Mouse (Mus musculus) olfactory bulb, adult 2 months (tissue): ENCODE results near the gene Rdm1.

Experiments
- CTCF ChIP-seq: fragments of 200-500 bp; IDR thresholded peaks from 2 replicates; pipeline ENCODE4 v1.5.1; 2012; ENCODE audit warnings: low read depth, mild to moderate bottlenecking, low read length, moderate library complexity; ENCODE audit not compliant: insufficient read depth
- POLR2A ChIP-seq: fragments of 200-500 bp; IDR thresholded peaks from 2 replicates; pipeline ENCODE4 v1.6.1; 2012; ENCODE audit warnings: mild to moderate bottlenecking, low read depth, low read length, moderate library complexity; ENCODE audit not compliant: insufficient read depth

- TF ChIP-seq POLR2A (no peak), CTCF (no peak)
Observed at GRCm38 (mm10) chr11:101602491-101602890, 24.5 kb upstream of the Rdm1 start.
